Mouse (Mus musculus): ENCODE measurements at regions not wholly inside any gene's neighbourhood (a gene's known extent, or its start where the extent isn't known, plus 50 kb on each side); places are given as distances from the start of the nearest gene placed in this dataset.
"Not testable (repeated sequence)": the region's sequence is repeated elsewhere in the genome, so short reads cannot be mapped to it uniquely, and the experiment has no call there.

DNA sequence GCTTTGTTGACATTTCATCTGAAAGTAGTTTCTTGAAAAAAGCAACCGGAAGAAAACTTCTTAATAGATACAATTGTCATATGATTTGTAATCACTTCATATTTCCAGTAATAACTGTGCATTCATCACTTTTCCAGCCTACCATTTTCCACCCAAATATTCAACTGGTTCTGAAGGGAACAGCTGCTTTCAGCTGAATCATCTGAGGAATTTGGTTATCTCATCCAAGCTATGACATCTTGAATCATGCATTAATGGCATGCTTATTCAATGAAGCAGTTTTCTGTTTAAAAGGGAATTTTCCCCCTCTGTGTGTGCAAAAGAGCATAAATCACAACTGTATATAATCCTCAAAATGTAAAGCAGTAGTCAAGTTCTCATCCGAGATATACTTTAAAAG, 97.2 kb upstream of the Cdk6 start:
- DNase-seq (ENCODE audit: low read depth, low spot score): not testable (repeated sequence)

DNA sequence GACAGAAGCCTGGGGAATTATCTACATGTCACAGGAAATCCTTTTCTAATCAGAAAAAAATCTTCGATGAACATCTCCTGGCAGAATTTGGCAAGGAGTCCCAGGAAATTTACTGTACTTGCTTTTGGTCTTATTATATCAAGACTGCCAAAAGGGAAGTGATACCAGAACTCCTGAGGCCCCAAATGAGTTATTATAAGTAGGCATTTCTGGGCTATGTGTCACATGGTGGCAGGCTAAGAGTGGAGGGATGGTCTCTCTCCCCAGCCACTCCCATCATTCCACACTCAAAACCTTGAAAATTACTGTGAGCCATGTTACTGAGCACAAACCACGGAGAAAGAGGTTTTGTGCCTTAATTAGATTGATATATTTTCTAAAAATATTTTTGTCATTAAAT, 94.0 kb upstream of the Cdk6 start:
- no peak for DNase-seq (ENCODE audit: low read depth, low spot score)

DNA sequence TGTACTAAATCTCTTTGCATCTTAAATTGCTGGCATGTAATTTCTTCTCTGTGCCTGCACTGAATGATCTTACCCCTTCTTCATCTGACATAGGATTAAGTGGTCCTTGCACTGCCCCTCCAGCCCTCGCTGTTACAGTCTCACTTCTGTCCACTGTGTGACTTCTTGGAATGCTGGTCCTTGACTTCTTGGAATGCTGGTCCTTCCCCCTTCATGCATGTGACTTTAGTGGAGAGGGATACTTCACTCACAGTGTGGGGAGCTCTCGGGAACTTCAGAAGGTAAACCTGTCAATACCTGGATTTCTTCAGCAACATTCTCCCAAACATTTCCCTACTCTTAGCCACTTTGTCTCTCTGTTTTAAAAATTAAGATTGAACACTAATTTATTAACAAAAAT, 91.0 kb upstream of the Cdk6 start:
- no peak for DNase-seq (ENCODE audit: low read depth, low spot score)

DNA sequence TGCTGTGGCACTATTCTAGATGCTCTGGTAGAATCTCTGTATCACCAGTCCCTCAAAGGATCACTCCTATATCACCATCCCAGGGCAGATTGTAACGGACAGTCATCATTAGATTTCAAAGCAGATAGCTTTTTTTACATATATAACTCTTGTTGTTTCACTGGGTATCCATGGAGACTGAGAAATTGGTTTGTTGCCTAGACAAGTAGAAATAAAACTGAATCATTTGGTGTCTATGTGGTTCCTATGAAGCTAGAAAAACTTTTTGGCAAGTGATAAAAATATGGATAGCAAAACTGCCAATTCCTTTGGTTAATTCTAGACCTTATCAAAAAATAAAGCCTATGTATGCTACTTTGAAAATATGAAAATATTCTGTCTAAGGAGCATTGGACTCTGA, 81.0 kb upstream of the Cdk6 start:
- DNase-seq (ENCODE audit: low read depth, low spot score): no peak

DNA sequence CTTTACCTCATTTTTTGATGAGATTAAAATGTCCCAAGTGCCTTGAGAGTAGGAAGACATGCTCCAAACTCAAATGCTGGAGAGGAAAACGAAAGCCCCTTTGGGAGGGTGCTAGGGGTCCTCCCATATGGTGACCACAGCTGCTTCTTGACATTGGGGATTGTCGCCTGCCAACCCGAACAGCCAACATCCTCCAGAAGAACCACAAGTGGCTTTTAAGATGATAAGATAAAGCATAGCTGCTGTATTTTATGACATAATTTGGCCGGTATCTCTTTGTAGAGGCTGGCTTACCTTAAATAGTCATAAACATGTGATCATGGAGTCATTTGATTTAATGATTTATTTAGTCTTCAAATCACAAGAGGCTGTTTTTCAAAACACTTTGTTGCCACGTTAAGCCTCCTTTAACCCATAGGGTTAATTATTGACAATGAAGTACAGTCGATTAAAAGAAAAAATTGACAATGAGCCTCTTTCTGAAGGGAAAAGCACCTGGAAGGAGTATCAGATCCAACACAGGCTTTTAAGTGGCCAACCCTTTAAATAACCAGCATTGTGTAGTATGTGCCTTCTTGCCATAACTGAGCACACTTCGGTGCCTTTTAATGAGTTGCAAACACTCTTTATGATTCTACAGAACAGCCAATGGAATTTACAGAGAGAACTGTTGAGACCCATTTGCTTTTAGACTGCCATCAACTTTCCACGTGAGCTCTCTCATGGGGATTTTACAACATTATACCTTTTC, 76.1 kb upstream of the Cdk6 start:
- DNase-seq (ENCODE audit: low read depth, low spot score): not testable (repeated sequence)

DNA sequence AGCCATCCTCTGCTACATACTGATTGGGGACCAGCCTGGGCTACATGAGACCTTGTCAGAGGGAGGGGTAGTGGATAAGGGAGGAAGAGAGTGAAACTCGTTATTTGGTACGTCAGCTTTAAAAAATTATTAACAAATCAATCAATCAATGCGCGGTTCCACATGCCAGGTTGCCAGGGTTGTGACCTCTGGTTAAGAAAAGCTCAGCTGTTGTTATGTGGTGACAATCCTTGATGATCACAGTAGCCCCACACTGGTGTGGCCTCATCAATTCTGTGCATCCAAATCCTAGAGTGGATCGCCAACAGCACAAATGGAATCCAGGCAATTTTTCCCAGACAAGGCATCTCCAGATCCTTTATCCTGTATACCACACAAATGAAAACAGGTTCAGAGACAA, 74.3 kb upstream of the Cdk6 start:
- DNase-seq (ENCODE audit: low read depth, low spot score): no peak

DNA sequence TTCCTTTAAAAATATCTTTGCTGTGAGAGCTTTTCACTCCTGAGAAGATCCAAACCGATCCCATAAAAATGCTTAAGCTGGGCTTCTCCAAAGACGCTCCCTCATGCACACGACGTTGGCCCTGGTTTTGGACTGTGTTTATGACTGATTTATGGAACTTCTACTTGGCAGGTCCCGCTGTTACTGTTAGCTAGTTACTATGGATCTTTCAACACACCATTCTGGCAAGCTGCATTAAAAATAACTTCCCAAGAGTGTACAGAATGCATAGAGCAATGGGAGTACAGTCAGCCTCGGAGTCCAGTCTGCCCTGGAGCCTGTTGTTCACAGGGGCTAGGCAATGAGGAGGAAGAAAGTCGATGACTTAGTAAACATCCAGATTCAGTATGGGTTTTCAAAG, 71.5 kb upstream of the Cdk6 start:
- DNase-seq (ENCODE audit: low read depth, low spot score): no peak

DNA sequence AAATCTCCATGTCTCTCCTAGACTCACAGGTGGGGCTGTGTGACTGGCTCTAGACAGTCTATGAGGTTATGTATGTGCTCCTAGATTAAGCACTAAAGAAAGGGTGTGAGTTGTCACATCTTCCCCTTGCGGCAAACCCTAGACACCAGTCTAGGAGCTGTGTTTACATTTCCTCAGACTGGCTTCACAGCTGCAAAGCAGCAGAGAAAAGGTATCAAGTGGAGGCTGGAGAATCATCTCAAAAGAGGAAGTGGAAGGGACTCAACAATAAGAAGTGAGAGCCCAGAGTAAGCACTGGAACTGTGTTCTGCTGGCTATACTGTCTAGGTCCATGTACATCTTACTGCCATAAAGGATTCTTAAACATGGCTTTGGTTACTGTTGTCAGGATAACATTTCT, 68.1 kb upstream of the Cdk6 start:
- DNase-seq (ENCODE audit: low read depth, low spot score): not testable (repeated sequence)

DNA sequence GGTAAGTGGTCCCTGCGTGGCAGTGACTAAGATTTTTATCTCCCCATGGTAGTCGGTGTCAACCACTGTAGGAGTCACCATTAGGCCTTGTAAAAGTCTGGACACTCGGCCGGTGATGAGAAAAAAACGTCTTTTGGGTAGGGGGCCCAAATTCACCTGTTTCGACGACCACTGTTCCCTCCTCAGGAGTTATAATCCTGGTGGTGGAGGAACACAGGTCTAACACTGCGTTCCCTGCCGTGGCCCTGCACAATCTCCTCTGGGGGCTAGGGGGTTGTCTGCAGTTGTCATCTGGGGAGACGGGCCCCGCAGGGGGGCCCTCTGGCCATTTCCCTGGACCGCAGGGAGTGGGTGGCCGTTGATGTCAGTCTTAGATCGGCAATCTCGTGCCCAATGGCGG, 64.0 kb upstream of the Cdk6 start:
- not testable (repeated sequence) for DNase-seq (ENCODE audit: low read depth, low spot score)

DNA sequence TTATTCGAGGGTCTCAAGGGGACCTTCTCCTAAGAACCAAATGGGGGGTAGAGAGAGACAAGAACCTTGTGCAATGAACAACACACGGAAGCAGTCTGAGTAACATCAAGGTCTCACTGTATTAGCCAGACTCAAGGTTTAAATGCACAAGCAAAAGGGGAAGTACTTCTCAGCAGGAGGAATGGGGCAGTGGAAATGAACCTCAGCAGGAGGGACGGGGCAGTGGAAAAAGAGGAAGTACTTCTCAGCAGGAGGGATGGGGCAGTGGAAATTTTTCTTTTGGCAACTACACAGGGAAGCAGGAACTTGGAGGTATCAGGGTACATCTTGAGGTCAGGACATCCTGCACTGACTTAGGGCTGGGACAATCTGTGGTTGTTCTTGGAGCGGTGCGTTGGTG, 62.3 kb upstream of the Cdk6 start:
- not testable (repeated sequence) for DNase-seq (ENCODE audit: low read depth, low spot score)

DNA sequence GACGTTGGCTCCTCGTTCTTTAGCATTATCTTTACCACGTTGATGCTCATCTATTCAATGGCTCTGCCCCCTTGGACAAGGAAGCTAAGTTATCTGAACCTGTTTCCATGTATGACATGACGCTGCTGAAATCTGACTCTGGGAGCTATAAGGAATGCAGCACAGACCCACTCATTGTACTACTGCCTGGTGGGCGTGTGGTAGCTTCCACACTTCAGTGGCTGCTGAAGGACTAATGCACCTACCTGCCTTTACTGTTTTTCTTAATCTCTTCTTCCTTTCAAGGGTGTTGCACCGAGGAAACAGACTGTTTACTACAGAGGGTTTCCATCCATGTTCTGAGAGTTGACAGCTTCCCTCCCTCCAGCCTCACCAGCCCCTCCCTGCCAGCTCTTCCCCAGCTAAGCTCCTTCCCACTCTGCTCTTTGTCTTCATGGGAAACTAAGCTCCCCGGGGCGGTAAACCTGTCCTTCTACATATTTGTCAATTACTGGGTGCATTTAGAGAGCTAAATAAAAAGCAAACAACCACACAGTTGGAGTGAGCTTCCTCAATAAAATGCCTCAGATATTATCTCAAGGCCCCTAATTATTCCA, 59.3 kb upstream of the Cdk6 start:
- not testable (repeated sequence) for DNase-seq (ENCODE audit: low read depth, low spot score)

DNA sequence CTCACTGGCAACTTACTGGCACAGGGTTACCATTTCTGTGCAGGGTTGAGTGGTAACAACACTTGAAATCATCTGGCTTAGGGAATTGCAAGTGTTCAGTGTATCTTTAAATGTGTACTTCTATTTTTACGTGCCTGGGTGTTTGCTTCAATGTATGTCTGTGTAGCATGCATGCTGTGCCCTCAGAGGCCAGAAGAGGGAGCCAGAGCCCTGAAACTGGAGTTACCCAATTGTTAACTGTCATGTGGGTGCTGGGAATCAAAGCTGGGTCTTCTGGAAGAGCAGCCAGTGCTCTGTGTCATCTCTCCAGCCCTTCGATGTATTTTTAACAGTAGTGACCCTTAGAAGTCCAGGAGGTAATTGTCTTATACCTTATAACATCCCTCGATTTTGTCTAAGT, 58.2 kb upstream of the Cdk6 start:
- DNase-seq (ENCODE audit: low read depth, low spot score): no peak

DNA sequence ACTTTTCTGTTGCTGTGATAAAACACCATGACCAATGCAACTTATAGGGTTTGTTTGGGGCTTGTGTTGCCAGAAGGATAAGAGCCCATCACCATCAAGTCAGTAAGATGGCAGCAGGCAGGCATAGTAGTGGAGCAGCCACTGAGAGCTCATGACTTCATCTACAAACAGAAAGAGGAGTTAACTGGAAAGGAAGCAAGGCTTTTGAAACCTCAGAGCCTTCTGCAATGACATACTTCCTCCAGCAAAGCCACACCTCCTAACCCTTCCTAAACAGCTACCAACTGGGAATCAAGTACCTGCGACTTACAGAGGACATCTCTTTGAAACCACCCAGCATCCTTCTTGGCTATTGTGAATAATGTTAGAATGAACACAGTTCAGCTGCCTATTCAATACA, 57.0 kb upstream of the Cdk6 start:
- not testable (repeated sequence) for DNase-seq (ENCODE audit: low read depth, low spot score)

DNA sequence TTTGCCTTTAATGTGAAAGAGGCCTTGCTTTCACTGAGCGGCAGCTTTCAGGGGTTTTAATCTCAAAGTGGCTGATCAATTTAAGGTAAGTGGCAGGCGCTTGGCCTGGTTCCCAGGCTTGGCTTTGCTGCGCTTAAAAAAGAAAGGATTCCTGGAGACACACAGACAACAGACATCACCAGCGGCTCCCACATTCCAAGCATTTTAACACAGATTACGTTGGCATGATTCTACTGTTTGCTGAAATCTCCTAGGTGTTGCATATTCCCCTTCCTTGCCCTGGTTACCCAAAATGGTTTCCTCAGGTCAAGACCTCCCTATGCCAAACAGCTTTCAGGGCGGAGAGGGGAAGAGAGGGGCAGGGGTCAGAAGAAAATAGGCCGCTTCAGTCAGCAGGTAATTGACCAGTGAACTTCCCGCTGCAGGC, 51.3 kb upstream of the Cdk6 start:
- not testable (repeated sequence) for DNase-seq (ENCODE audit: low read depth, low spot score)
